Mouse (Mus musculus) embryonic fibroblast, embryonic 13.5 days (primary cell): ENCODE results near the gene Txnip. TPM values are rescaled to one million over a fixed set of nuclear protein-coding genes. Genes with fewer than 3 reads are reported as not detected.
A peak's percentile ranks its signal among the peaks of the same experiment; 100 is the strongest.

Source experiments
- H3K27ac ChIP-seq: 2 replicates; pipeline ENCODE4 v1.5.1; 2012; ENCODE audit warnings: low read length, control low read depth, inconsistent platforms; ENCODE audit not compliant: insufficient read depth
- H3K4me1 ChIP-seq: 2 replicates; pipeline ENCODE4 v1.6.1; 2011; ENCODE audit warnings: low read length; ENCODE audit not compliant: control insufficient read depth, insufficient read depth
- H3K4me3 ChIP-seq: 2 replicates; pipeline ENCODE4 v1.5.1; 2011; ENCODE audit warnings: mild to moderate bottlenecking, control low read depth, low read length; ENCODE audit not compliant: insufficient read depth
- CTCF ChIP-seq: IDR thresholded peaks from 2 replicates; pipeline ENCODE4 v1.5.1; 2011; ENCODE audit warnings: mild to moderate bottlenecking, control low read depth, low read length, moderate library complexity, borderline replicate concordance; ENCODE audit not compliant: insufficient read depth
- POLR2A ChIP-seq: IDR thresholded peaks from 2 replicates; pipeline ENCODE4 v1.6.1; 2011; ENCODE audit warnings: low read depth, mild to moderate bottlenecking, control low read depth, low read length, moderate library complexity
- polyA plus RNA-seq: library from polyadenylated mRNA; stranded (reverse); fragments of >200 nt; gene quantifications from 2 replicates; pipeline ENCODE4 v1.2.4, GENCODE M21; 2011; ENCODE audit warnings: low read depth; ENCODE audit not compliant: missing spikeins, insufficient read length

Gene Txnip
- polyA plus RNA-seq, 1 experiment: 98.8 TPM

DNA sequence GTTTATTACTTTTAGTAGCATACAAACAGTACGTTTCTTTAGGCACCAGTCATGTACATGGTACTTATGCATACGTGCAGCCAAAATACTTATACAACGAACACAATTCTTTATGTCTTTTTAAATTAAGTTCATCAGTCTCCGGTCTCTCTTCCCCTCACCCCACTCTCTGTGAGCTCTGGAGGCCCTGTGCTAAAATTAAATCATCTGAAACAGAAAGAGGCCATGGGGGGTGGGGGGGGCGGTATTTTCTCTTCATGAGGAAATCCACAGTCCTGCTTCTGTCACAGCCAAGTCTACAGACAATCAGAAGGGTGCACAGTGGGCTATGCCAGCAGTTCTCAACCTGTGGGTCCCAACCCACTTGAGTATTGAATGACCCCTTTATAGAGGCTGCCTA lies 8.4 kb upstream of the Txnip start:
- Histone ChIP-seq H3K4me1 (peaks cover 2% of the 10 kb centered on the region; the same call in 1 of the 2 replicates), H3K27ac (no peak overlapping the region), H3K4me3 (no peak overlapping the region)
- TF ChIP-seq POLR2A (no peak), CTCF (no peak)

DNA sequence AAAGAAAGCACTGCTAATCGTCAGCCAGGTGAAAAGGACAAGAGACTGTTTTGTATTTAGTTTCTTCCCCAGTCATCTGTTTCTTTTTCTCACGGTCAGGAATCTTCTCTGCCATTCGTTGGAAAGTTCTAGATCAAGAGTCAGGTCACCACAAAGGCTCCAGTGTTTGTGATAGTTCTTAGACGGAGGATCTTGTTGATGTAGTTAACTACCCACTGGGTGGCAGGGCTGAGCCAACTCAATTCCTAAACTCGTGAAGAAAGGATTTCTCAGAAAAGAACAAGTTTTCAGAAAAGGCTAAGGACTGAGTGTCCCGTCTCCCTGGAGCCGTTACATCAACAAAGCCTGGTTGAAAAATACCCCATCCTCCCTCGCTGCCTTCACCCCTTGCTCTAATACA lies 6.6 kb upstream of the Txnip start:
- Histone ChIP-seq H3K4me3 (no peak overlapping the region), H3K27ac (peak overlapping the region; percentile 25; the same call in 1 of the 2 replicates), H3K4me1 (peaks cover 2% of the 10 kb centered on the region; the same call in 1 of the 2 replicates)
- TF ChIP-seq CTCF (no peak), POLR2A (no peak)

DNA sequence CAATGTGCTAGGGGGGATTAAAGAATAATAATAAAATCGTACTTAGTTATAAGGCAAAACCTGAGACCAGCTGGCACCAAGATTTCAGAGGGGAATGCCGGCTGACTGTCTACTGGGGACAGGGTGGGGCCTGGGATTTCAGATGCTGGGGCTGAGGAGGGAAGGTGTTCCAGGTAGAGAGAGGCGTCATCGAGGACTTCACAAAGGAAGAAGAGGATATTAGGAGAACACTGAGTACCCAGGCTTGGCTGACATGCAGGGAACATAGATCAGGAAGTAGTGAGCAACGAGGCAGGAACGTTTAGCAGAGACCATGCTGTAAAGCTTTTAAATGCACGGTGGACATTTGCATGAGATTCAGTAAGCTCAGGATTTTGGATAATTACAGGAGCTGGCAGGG lies 5.9 kb upstream of the Txnip start:
- Histone ChIP-seq H3K4me1 (peaks cover 2% of the 10 kb centered on the region; the same call in 1 of the 2 replicates), H3K27ac (no peak overlapping the region), H3K4me3 (no peak overlapping the region)
- no peak for TF ChIP-seq CTCF
- no peak for TF ChIP-seq POLR2A

DNA sequence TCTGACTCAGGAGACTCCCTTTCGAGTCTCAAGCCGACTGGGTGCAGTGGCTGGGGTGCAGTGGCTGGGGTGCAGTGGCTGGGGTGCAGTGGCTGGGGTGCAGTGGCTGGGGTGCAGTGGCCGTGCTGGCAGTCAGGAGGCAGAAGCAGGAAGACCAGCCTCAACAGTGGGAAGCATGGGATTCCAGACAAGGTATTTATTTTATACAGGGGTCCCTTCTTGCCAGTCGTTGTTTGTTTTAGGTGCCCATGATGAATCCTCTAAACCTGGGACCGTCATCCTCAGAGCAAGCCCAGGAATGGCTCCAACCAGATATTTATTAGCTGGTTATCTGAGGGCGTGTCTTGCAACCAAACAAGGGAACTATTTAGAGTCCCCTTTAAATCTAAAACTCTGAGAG lies 4.2 kb upstream of the Txnip start:
- Histone ChIP-seq H3K4me3 (no peak overlapping the region), H3K4me1 (peaks cover 2% of the 10 kb centered on the region; the same call in 1 of the 2 replicates), H3K27ac (no peak overlapping the region)
- no peak for TF ChIP-seq CTCF
- TF ChIP-seq POLR2A: no peak

DNA sequence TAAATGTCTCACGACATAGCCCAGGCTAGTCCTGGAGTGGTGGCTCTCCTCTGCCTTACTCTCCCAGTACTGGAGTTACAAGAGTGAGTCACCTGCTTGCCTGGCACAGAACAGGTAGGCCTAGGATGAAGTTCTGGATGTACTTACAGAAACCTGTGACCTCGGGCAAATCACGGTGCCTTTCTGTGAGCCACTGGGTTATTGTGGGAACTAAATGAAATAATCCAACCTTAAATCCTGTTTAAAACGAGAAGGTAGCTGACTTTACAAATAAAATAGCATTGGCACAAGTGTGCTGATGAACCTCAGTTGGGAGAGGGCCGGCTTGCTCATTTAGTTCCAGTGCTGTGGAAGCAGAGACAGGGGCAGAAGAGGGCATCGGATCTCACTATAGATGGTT lies 3.5 kb upstream of the Txnip start:
- H3K4me3 ChIP-seq: no peak overlapping the region
- H3K27ac ChIP-seq: no peak overlapping the region
- TF ChIP-seq CTCF (no peak), POLR2A (no peak)
- peaks cover 2% of the 10 kb centered on the region; the same call in 1 of the 2 replicates for H3K4me1 ChIP-seq

GRCm38 (mm10) chr3:96555041-96555596 lies 2.6 kb upstream of the Txnip start:
- Histone ChIP-seq H3K27ac (no peak overlapping the region), H3K4me1 (peaks cover 5% of the 10 kb centered on the region; the same call in 1 of the 2 replicates), H3K4me3 (no peak overlapping the region)
- TF ChIP-seq CTCF (no peak), POLR2A (no peak)

GRCm38 (mm10) chr3:96555999-96556614 lies 1.6 kb upstream of the Txnip start:
- no peak for TF ChIP-seq POLR2A
- TF ChIP-seq CTCF: no peak
- H3K4me1 ChIP-seq: peaks cover 9% of the 10 kb centered on the region; the same call in 1 of the 2 replicates
- no peak overlapping the region for H3K27ac ChIP-seq
- H3K4me3 ChIP-seq: no peak overlapping the region

DNA sequence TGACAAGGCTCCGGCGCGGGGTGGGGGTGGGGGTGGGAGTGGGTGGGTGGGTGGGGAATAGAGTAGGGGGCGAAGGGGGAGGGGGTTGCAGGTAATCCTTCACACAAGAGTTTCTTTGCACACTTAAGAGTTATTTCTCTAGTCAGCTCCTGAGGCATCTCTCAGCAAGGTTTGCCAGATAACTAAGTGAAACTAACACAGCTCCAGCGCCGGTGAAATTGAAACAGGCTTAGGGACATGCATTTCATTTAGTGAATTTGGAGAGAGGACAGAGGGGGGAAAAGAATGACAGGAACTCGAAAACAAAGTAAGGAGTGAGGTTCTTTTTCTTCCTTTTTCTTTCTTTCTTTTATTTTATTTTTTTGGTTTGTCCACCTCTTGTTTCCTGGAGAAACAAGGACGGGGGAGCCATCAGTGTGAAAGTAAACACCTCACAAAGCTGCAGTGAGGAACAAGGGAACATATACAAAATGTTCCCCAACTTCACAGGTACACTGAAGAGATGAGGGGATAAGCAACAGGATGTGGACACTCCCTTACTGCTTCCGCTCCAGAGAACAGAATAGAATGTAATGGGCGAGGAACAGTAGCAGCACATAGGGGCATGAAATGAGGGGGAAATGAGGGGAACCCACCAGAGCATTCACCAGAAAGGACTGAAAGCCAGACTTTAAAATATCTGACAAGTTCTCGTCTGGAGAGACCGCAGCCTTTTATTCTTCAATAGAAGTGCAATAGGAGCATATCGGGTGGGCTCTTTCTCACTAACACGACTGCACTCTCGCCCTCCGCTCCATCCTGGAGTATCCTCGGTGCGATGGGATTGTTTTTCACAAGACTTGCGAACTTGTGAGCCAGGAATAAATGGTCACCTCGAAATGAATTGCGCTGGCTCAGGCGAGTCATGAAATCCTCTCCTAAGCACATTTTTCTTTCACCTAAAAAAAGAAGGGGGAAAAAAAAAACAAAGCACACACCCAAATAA lies 814 bp upstream of the Txnip start:
- Histone ChIP-seq H3K4me3 (peak overlapping the region; percentile 45), H3K4me1 (peaks cover 7% of the 10 kb centered on the region; the same call in 1 of the 2 replicates), H3K27ac (peak overlapping the region; percentile 37)
- TF ChIP-seq POLR2A (peak; percentile 46), CTCF (no peak)

- no peak for TF ChIP-seq CTCF
- TF ChIP-seq POLR2A: no peak; the same call in 1 of the 2 replicates
- peak overlapping the region; percentile 16 for H3K27ac ChIP-seq
- H3K4me3 ChIP-seq: peak overlapping the region; percentile 82
- peaks cover 7% of the 10 kb centered on the region; the same call in 1 of the 2 replicates for H3K4me1 ChIP-seq
Measured at GRCm38 (mm10) chr3:96558159-96558558, 402 bp downstream of the Txnip start.
